Mouse (Mus musculus) limb, embryonic 10.5 days (tissue): Measurements from ENCODE around the gene Tsx. TPM values are rescaled to one million over a fixed set of nuclear protein-coding genes. Genes with fewer than 3 reads are reported as not detected.

Experiments used
- DNase-seq: peaks from one replicate; pipeline ENCODE4 v3.0.0-alpha.2; 2017; ENCODE audit warnings: low spot score
- H3K27ac ChIP-seq: fragments of 300-500 bp; sonication (generic); 2 replicates; pipeline ENCODE4 v1.5.1; 2016; ENCODE audit warnings: mild to moderate bottlenecking
- H3K27me3 ChIP-seq: fragments of 300-500 bp; sonication (generic); 2 replicates; pipeline ENCODE4 v1.6.1; 2016; ENCODE audit warnings: low read depth, mild to moderate bottlenecking; ENCODE audit not compliant: poor library complexity, severe bottlenecking
- H3K36me3 ChIP-seq: fragments of 300-500 bp; sonication (generic); 2 replicates; pipeline ENCODE4 v1.6.1; 2016; ENCODE audit warnings: mild to moderate bottlenecking, moderate library complexity
- H3K4me1 ChIP-seq: fragments of 300-500 bp; sonication (generic); 2 replicates; pipeline ENCODE4 v1.6.1; 2016
- H3K4me3 ChIP-seq: fragments of 300-500 bp; sonication (generic); 2 replicates; pipeline ENCODE4 v1.5.1; 2016; ENCODE audit warnings: mild to moderate bottlenecking, moderate library complexity
- H3K9me3 ChIP-seq: fragments of 300-500 bp; sonication (generic); replicated peaks from 2 replicates; pipeline ENCODE4 v1.6.1; 2016; ENCODE audit warnings: mild to moderate bottlenecking
- WGBS: fragments of 180-500 bp; shearing (Covaris S2); methylation state at CpG from one replicate; pipeline ENCODE4 v1.1.7; 2016; 5-methylcytosine and 5-hydroxymethylcytosine counted together
- polyA plus RNA-seq: library from polyadenylated mRNA; unstranded; fragments of >200 nt; fragmentation: Nextera tagmentation; extraction: Ambion mirVana; gene quantifications from 2 replicates; pipeline ENCODE4 v1.2.1, GENCODE M21; 2016

Tsx gene
- 0.44 and 0.48 TPM in 2 replicates for polyA plus RNA-seq

DNA sequence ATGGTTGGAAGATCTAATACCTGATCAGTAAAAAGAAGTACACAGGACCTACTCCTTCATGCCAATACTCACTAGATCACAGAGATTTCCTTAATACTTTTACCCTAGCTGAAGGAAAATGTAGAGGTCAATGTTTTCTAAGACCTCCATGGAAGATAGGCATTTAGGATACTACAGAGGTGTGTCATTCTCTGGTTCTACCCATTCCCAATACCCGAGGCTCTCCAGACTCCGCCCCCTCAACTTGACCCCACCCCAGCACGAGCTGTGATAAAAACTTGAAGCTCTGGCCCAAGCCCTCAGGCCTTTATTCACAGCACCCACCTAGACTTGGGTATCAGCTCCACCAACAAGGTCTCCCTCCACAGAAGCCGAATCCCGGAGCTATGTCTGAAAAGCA lies at the start of gene Tsx:
Gene Tsx, plus strand, starts transcription at position 301 of the 400 bp plus-strand sequence.
- Histone ChIP-seq H3K36me3 (no peaks in the 10 kb centered on the region), H3K4me1 (no peaks in the 10 kb centered on the region), H3K27ac (no peak within 1 kb of the TSS), H3K9me3 (no peaks in the 10 kb centered on the region), H3K4me3 (no peak within 1 kb of the TSS), H3K27me3 (peaks cover 88% of the 10 kb centered on the region)
- DNase-seq: no peak
- 83% methylated on average over 5 of the region's 5 CpGs for WGBS

- Histone ChIP-seq H3K36me3 (no peaks in the 10 kb centered on the region), H3K4me3 (no peak overlapping the region), H3K27ac (no peak overlapping the region), H3K9me3 (no peaks in the 10 kb centered on the region), H3K27me3 (peaks cover 79% of the 10 kb centered on the region), H3K4me1 (no peaks in the 10 kb centered on the region)
- 74% methylated on average over 5 of the region's 5 CpGs for WGBS
- DNase-seq: no peak
Measured at GRCm38 (mm10) chrX:103366201-103366600, 48.1 kb upstream of the Tsx start.

DNA sequence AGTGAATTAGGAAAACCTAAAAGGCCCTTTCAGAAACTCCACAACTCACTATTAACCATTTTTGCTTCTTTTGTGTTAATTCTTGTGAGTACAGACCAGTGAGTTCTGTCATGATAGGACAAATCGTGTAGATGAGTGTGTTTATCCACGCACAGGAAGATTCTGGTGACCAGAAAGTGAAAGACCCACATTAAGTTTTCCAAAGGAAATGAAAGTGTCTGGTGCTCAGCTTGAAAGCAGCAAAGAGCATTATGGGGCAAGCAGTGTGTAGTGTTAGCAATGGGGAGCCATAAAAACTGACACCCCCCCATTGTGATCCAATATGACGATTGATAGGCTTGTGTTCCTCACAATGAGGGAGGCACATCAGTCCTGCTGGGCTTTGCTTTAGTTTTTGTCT lies 45.6 kb upstream of the Tsx start:
- Histone ChIP-seq H3K4me3 (no peak overlapping the region), H3K27me3 (peaks cover 72% of the 10 kb centered on the region), H3K36me3 (no peaks in the 10 kb centered on the region), H3K9me3 (no peaks in the 10 kb centered on the region), H3K27ac (no peak overlapping the region), H3K4me1 (no peaks in the 10 kb centered on the region)
- WGBS: 73% methylated on average over 3 of the region's 3 CpGs
- no peak for DNase-seq

GRCm38 (mm10) chrX:103371221-103371620 lies 43.0 kb upstream of the Tsx start:
- WGBS: 78% methylated on average over 2 of the region's 2 CpGs
- peaks cover 84% of the 10 kb centered on the region for H3K27me3 ChIP-seq
- DNase-seq: no peak

DNA sequence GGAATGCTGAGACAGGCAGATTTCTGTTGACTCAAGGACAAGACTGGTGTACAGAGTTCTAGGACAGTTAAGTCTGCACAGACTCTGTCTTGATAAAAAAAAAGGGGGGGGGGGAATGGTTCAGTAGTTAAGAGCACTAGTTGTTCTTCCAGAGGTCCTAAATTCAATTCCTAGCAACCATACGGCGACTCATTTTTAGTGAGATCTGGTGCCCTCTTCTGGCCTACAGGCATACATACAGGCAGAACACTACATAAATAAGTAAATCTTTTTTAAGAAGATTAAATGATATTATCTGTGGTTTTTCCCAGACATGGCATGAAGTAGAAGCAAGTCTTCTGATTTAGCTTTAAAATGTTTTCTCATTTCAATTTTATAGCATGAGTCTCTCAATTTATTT lies 42.6 kb upstream of the Tsx start:
- Histone ChIP-seq H3K27me3 (peaks cover 86% of the 10 kb centered on the region), H3K9me3 (no peaks in the 10 kb centered on the region), H3K4me3 (no peak overlapping the region), H3K36me3 (0 out of 2 replicates have a peak, but pooled peaks cover 4% of the 10 kb centered on the region), H3K4me1 (no peaks in the 10 kb centered on the region), H3K27ac (no peak overlapping the region)
- WGBS: 42% methylated on average over 2 of the region's 2 CpGs
- no peak for DNase-seq

More at GRCm38 (mm10) chrX:103371221-103371620, 43.0 kb upstream of the Tsx start:
- H3K9me3 ChIP-seq: no peaks in the 10 kb centered on the region
- no peak overlapping the region for H3K4me3 ChIP-seq
- 0 out of 2 replicates have a peak, but pooled peaks cover 4% of the 10 kb centered on the region for H3K36me3 ChIP-seq
- H3K27ac ChIP-seq: no peak overlapping the region
- H3K4me1 ChIP-seq: no peaks in the 10 kb centered on the region

- Histone ChIP-seq H3K27ac (no peak overlapping the region), H3K9me3 (no peaks in the 10 kb centered on the region), H3K36me3 (0 out of 2 replicates have a peak, but pooled peaks cover 4% of the 10 kb centered on the region), H3K4me3 (no peak overlapping the region), H3K27me3 (peaks cover 84% of the 10 kb centered on the region), H3K4me1 (no peaks in the 10 kb centered on the region)
- 70% methylated on average over 5 of the region's 5 CpGs for WGBS
- no peak for DNase-seq
Measured at GRCm38 (mm10) chrX:103374250-103374649, 40.0 kb upstream of the Tsx start.

DNA sequence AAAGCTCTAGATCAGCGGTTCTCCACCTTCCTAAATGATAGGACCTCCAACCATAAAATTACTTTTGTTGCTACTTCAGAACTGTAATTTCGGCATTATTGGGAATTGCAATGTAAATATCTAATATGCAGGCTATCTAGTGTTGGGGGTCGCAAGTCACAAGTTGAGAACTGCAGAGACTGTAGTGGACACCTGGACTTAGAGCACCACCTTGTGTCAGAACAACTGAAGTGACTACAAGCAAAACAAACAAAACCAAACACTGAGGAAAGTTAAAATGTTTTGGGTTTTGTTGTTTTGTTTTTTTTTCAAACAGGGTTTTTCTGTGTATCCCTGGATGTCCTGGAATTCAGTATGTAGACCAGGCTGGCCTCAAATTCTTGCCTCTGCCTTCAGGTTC lies 29.7 kb upstream of the Tsx start:
- H3K27ac ChIP-seq: no peak overlapping the region
- H3K27me3 ChIP-seq: peaks cover 96% of the 10 kb centered on the region
- no peaks in the 10 kb centered on the region for H3K4me1 ChIP-seq
- no peak for DNase-seq
- WGBS: 87% methylated on average over 3 of the region's 3 CpGs
- no peak overlapping the region for H3K4me3 ChIP-seq
- no peaks in the 10 kb centered on the region for H3K36me3 ChIP-seq
- no peaks in the 10 kb centered on the region for H3K9me3 ChIP-seq

DNA sequence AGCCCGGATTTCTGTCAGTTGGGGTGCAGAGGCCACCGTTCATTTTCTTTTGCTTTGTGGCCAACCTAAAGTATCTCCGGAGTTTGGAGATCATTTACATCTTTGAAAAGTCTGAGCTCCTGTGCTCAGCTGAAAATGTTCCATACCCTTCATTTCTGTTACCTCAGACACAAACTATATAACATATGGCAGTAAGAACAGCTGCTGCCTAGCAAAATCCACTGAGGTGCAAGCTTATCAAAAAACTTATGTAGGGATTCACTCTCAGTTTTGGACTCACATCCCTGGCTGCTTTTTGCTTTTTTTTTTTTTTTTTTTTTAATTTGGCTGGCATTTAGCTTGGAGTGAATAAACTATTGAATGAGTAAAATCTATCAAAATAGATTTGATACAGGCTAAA lies 26.1 kb upstream of the Tsx start:
- no peak for DNase-seq
- Histone ChIP-seq H3K27me3 (peaks cover 89% of the 10 kb centered on the region), H3K4me1 (no peaks in the 10 kb centered on the region), H3K36me3 (no peaks in the 10 kb centered on the region), H3K4me3 (no peak overlapping the region), H3K9me3 (no peaks in the 10 kb centered on the region), H3K27ac (no peak overlapping the region)
- WGBS: 83% methylated on average over 3 of the region's 3 CpGs

- Histone ChIP-seq H3K4me3 (no peak overlapping the region), H3K4me1 (no peaks in the 10 kb centered on the region), H3K36me3 (peaks cover 5% of the 10 kb centered on the region), H3K27me3 (peaks cover 93% of the 10 kb centered on the region), H3K27ac (no peak overlapping the region), H3K9me3 (no peaks in the 10 kb centered on the region)
- WGBS: 100% methylated on average over 1 of the region's 1 CpGs
- DNase-seq: no peak
Measured at GRCm38 (mm10) chrX:103393841-103394240, 20.4 kb upstream of the Tsx start.

DNA sequence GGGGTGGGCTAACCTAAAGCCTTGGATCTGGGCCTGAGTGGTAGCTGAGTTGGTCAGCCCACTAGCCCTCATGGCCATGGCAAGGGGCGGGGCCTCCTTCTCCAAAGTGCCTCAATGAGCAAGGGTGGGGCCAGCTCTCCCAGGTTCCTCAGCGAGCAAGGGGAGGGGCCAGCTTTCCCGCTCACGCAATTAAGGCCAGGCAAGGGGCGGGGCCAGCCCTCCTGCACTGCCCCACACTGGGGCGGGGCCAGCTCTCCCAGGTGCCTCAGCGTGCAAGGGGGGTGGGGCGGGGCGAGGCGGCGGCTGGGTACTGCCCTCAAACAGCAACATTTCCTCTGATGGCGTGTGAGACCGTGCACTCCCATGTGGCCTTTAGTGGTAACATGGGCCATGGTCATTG lies 9.2 kb upstream of the Tsx start:
- Histone ChIP-seq H3K27me3 (peaks cover 67% of the 10 kb centered on the region), H3K9me3 (no peaks in the 10 kb centered on the region), H3K4me3 (no peak overlapping the region), H3K27ac (no peak overlapping the region), H3K36me3 (no peaks in the 10 kb centered on the region), H3K4me1 (no peaks in the 10 kb centered on the region)
- 41% methylated on average over 10 of the region's 13 CpGs for WGBS
- no peak for DNase-seq

DNA sequence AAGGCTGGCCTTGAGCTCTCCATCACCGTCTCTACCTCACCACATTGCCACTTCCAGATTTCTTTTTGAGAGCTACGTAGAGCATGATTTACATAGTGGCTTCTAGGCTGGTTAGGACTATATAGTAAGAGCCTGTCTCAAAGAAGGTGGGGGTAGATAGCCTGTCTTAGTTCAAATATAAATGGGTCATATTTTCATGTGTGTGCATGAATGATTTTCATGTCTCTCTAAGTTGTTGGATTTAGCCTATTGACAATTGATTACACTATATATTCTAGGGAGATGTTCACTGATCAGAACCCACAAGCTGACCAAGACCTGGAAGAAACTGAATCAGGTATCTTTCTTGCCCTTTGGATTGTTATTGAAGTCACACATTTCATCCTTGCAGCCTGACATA lies 7.4 kb downstream of the Tsx start, which contains the start of gene Gm26992:
Gene Gm26992, plus strand, starts transcription at position 301 of the 400 bp plus-strand sequence.
- no peak within 1 kb of the TSS for H3K4me3 ChIP-seq
- H3K27ac ChIP-seq: no peak within 1 kb of the TSS
- no peaks in the 10 kb centered on the region for H3K36me3 ChIP-seq
- H3K4me1 ChIP-seq: no peaks in the 10 kb centered on the region
- 88% methylated on average over 2 of the region's 2 CpGs for WGBS
- no peak for DNase-seq
- H3K9me3 ChIP-seq: no peaks in the 10 kb centered on the region
- peaks cover 81% of the 10 kb centered on the region for H3K27me3 ChIP-seq

DNA sequence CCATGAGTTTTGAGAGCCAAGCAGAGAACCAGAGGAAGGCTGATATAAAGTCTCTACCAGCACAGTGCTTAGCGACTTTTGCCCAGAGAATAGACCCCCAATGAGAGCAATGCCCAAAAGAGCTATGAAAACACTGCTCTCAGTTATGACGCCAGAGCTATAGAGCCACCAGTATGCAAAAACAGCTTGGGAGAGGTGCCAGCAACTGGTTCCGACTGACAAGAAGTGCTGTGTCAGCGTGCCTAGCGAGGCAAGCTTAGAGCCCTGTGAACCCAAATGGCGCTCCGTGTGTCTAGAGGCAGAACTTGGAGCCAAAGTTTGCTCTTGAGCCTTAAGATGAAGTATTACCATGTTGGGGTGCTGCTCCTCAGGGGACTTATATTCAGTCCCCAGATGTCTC lies 13.4 kb downstream of the Tsx start:
- no peak overlapping the region for H3K27ac ChIP-seq
- no peaks in the 10 kb centered on the region for H3K36me3 ChIP-seq
- H3K4me1 ChIP-seq: no peaks in the 10 kb centered on the region
- H3K4me3 ChIP-seq: no peak overlapping the region
- no peaks in the 10 kb centered on the region for H3K9me3 ChIP-seq
- no peak for DNase-seq
- 80% methylated on average over 7 of the region's 7 CpGs for WGBS
- H3K27me3 ChIP-seq: peaks cover 79% of the 10 kb centered on the region

DNA sequence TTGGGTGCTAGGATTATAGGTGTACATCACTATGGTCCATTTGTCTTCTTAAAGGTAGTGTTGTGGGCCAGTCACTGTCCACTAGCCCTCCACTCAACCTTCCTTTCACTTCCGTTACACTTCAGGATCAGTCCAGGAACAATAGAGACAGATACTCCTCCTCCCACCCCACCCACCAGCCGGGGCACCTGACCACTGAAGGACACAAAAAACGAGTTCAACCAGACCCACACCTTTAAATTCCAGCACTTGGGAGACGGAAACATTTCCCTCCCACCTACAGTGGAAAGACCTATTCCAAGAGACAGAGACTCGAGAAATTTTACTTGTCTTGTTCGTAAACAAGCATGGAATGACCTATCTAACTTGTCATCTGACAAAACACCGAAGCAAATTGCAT lies 18.0 kb downstream of the Tsx start:
- Histone ChIP-seq H3K4me1 (no peaks in the 10 kb centered on the region), H3K36me3 (no peaks in the 10 kb centered on the region), H3K9me3 (no peaks in the 10 kb centered on the region), H3K27me3 (peaks cover 86% of the 10 kb centered on the region), H3K4me3 (no peak overlapping the region), H3K27ac (no peak overlapping the region)
- DNase-seq: no peak
- WGBS: 78% methylated on average over 7 of the region's 7 CpGs

DNA sequence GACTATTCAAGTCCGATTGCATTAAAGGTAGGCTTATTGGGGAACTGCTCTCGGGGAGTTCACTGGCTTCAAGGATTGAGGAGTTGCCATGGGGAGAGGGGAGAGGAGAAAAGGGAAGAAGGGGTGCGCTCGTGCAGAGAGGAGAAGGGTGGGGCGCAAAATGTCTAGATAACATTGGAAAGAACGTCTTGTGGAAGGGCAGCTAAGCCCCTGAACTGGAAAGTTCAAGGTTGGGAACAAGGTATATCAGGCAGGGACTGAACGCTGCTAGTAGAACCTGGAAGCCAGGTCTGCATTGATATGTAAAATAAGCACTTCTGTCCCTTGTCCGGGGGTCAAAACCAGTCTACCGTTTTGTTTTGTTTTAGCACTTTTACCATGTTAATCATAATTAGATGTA lies 23.8 kb downstream of the Tsx start:
- H3K36me3 ChIP-seq: no peaks in the 10 kb centered on the region
- DNase-seq: no peak
- no peaks in the 10 kb centered on the region for H3K9me3 ChIP-seq
- H3K27ac ChIP-seq: no peak overlapping the region
- H3K4me3 ChIP-seq: no peak overlapping the region
- H3K4me1 ChIP-seq: no peaks in the 10 kb centered on the region
- 15% methylated on average over 9 of the region's 9 CpGs for WGBS
- H3K27me3 ChIP-seq: peaks cover 74% of the 10 kb centered on the region
